Mouse (Mus musculus) midbrain, embryonic 13.5 days (tissue): ENCODE data around the gene Hyal3. TPM values are rescaled to one million over a fixed set of nuclear protein-coding genes. Genes with fewer than 3 reads are reported as not detected.
A peak's percentile ranks its signal among the peaks of the same experiment; 100 is the strongest.

Experiments
- ATAC-seq: fragments of 200-750 bp; cut with Nextera tagmentation; 2 replicates; pipeline ENCODE4 v1.8.0; 2017; ENCODE audit warnings: mild to moderate bottlenecking, moderate TSS enrichment, moderate library complexity
- H3K27ac ChIP-seq: fragments of 300-500 bp; sonication (generic); 2 replicates; pipeline ENCODE4 v1.5.1; 2015; ENCODE audit warnings: inconsistent platforms, mild to moderate bottlenecking, moderate library complexity
- H3K27me3 ChIP-seq: fragments of 300-500 bp; sonication (generic); 2 replicates; pipeline ENCODE4 v1.6.1; 2015; ENCODE audit warnings: mild to moderate bottlenecking, inconsistent platforms
- H3K36me3 ChIP-seq: fragments of 300-500 bp; sonication (generic); 2 replicates; pipeline ENCODE4 v1.6.1; 2015; ENCODE audit warnings: mild to moderate bottlenecking, inconsistent platforms
- H3K4me1 ChIP-seq: fragments of 300-500 bp; sonication (generic); replicated peaks from 2 replicates; pipeline ENCODE4 v1.6.1; 2015; ENCODE audit warnings: inconsistent platforms
- H3K4me2 ChIP-seq: fragments of 300-500 bp; sonication (generic); replicated peaks from 2 replicates; pipeline ENCODE4 v1.6.1; 2015; ENCODE audit warnings: moderate library complexity, mild to moderate bottlenecking, inconsistent platforms
- H3K4me3 ChIP-seq: fragments of 300-500 bp; sonication (generic); replicated peaks from 2 replicates; pipeline ENCODE4 v1.5.1; 2015; ENCODE audit warnings: mild to moderate bottlenecking, inconsistent platforms
- H3K9ac ChIP-seq: fragments of 300-500 bp; sonication (generic); replicated peaks from 2 replicates; pipeline ENCODE4 v1.6.1; 2015; ENCODE audit warnings: mild to moderate bottlenecking, inconsistent platforms
- H3K9me3 ChIP-seq: fragments of 300-500 bp; sonication (generic); 2 replicates; pipeline ENCODE4 v1.6.1; 2016; ENCODE audit warnings: mild to moderate bottlenecking, inconsistent platforms
- WGBS: fragments of 180-500 bp; shearing (Covaris S2); methylation state at CpG from one replicate; pipeline ENCODE4 v1.1.7; 2015; 5-methylcytosine and 5-hydroxymethylcytosine counted together
- polyA plus RNA-seq: library from polyadenylated mRNA; unstranded; fragments of >200 nt; fragmentation: Nextera tagmentation; extraction: Ambion mirVana; gene quantifications from 2 replicates; pipeline ENCODE4 v1.2.1, GENCODE M21; 2015

The Hyal3 gene
- 1.1 and 1.8 TPM in 2 replicates for polyA plus RNA-seq

- Histone ChIP-seq H3K27ac (peak within 1 kb of the TSS; percentile 80), H3K4me1 (peaks cover 50% of the 10 kb centered on the region), H3K9ac (peak within 1 kb of the TSS; percentile 78), H3K9me3 (no peaks in the 10 kb centered on the region), H3K36me3 (peaks cover 17% of the 10 kb centered on the region), H3K27me3 (no peaks in the 10 kb centered on the region), H3K4me2 (peak within 1 kb of the TSS; percentile 97), H3K4me3 (peak within 1 kb of the TSS; percentile 60)
- WGBS: under 1% methylated on average over 32 of the region's 32 CpGs
- ATAC-seq: peak; percentile 82
These were observed at the start of gene Hyal3 for GRCm38 (mm10) chr9:107580501-107581317. TSS of gene Hyal3 (plus strand) at chr9:107580818.

- Histone ChIP-seq H3K27ac (peak within 1 kb of the TSS; percentile 71; the same call in 1 of the 2 replicates), H3K9me3 (no peaks in the 10 kb centered on the region), H3K4me2 (peak within 1 kb of the TSS; percentile 100), H3K4me3 (peak within 1 kb of the TSS; percentile 89), H3K9ac (peak within 1 kb of the TSS; percentile 96), H3K4me1 (peaks cover 37% of the 10 kb centered on the region), H3K36me3 (peaks cover 16% of the 10 kb centered on the region), H3K27me3 (no peaks in the 10 kb centered on the region; the same call in 1 of the 2 replicates)
- peak; percentile 99 for ATAC-seq
- under 1% methylated on average over 48 of the region's 48 CpGs for WGBS
These were observed 46.7 kb upstream of the Hyal3 start, which contains the start of gene Tmem115 for GRCm38 (mm10) chr9:107533791-107534407. TSS of gene Tmem115 (plus strand) at chr9:107533945.

DNA sequence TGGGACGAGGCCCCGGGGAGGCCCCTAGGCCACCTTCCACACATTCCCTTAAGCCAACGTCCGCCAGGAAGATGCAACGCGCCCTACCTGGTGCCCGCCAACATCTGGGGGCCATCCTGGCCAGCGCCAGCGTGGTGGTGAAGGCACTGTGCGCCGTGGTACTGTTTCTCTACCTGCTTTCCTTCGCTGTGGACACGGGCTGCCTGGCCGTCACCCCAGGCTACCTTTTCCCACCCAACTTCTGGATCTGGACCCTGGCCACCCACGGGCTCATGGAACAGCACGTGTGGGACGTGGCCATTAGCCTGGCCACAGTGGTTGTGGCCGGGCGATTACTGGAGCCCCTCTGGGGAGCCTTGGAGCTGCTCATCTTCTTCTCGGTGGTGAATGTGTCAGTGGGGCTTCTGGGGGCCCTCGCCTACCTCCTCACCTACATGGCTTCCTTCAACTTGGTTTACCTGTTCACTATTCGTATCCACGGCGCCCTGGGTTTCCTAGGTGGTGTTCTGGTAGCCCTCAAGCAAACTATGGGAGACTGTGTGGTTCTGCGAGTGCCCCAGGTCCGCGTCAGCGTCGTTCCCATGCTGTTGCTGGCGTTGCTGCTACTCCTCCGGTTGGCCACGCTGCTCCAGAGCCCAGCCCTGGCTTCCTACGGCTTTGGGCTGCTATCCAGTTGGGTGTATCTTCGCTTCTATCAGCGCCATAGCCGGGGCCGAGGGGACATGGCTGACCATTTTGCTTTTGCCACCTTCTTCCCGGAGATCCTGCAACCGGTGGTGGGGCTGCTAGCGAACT lies 46.0 kb upstream of the Hyal3 start:
- H3K9ac ChIP-seq: peak overlapping the region; percentile 96
- peaks cover 23% of the 10 kb centered on the region for H3K36me3 ChIP-seq
- peak overlapping the region; percentile 100 for H3K4me2 ChIP-seq
- H3K9me3 ChIP-seq: no peaks in the 10 kb centered on the region
- under 1% methylated on average over 40 of the region's 40 CpGs for WGBS
- peak overlapping the region; percentile 89 for H3K4me3 ChIP-seq
- peak overlapping the region; percentile 71; the same call in 1 of the 2 replicates for H3K27ac ChIP-seq
- peaks cover 37% of the 10 kb centered on the region for H3K4me1 ChIP-seq
- ATAC-seq: no peak
- no peaks in the 10 kb centered on the region; the same call in 1 of the 2 replicates for H3K27me3 ChIP-seq

- Histone ChIP-seq H3K9me3 (no peaks in the 10 kb centered on the region), H3K4me3 (no peak overlapping the region), H3K36me3 (peaks cover 32% of the 10 kb centered on the region), H3K9ac (no peak overlapping the region), H3K4me1 (peaks cover 60% of the 10 kb centered on the region), H3K4me2 (no peak overlapping the region), H3K27me3 (no peaks in the 10 kb centered on the region), H3K27ac (no peak overlapping the region)
- 95% methylated on average over 7 of the region's 7 CpGs for WGBS
- ATAC-seq: no peak
These were observed 42.4 kb upstream of the Hyal3 start for GRCm38 (mm10) chr9:107538231-107538630.

DNA sequence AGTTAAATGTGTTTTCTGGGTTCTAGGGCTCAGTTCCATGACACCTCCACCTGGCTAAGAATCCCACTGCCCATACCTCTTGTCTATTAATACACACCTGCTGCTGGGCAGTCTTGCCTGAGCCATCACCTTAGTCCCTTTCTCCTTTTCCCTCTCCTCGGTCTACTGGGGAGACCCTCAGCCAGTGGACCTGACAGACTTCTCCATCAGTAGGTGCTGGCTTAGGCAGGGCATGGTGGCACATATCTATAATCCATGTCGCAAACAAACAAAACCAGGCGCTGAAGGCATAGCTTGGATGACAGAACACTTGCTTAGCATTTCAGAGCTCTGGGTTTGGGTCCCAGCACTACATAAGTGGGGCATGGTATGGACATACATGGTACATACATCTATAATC lies 41.9 kb upstream of the Hyal3 start:
- peaks cover 60% of the 10 kb centered on the region for H3K4me1 ChIP-seq
- ATAC-seq: no peak
- WGBS: 96% methylated on average over 3 of the region's 3 CpGs

GRCm38 (mm10) chr9:107539940-107540339 lies 40.7 kb upstream of the Hyal3 start:
- 95% methylated on average over 8 of the region's 8 CpGs for WGBS
- peaks cover 49% of the 10 kb centered on the region for H3K36me3 ChIP-seq
- H3K27ac ChIP-seq: no peak overlapping the region
- H3K4me2 ChIP-seq: no peak overlapping the region
- no peaks in the 10 kb centered on the region for H3K9me3 ChIP-seq
- no peaks in the 10 kb centered on the region for H3K27me3 ChIP-seq
- H3K9ac ChIP-seq: no peak overlapping the region
- no peak for ATAC-seq
- H3K4me3 ChIP-seq: no peak overlapping the region
- H3K4me1 ChIP-seq: peaks cover 54% of the 10 kb centered on the region

More for the DNA sequence above, 41.9 kb upstream of the Hyal3 start:
- Histone ChIP-seq H3K27ac (no peak overlapping the region), H3K9ac (no peak overlapping the region), H3K4me3 (no peak overlapping the region), H3K9me3 (no peaks in the 10 kb centered on the region), H3K4me2 (no peak overlapping the region), H3K36me3 (peaks cover 36% of the 10 kb centered on the region), H3K27me3 (no peaks in the 10 kb centered on the region)

- 81% methylated on average over 4 of the region's 4 CpGs for WGBS
- Histone ChIP-seq H3K4me3 (peak overlapping the region; percentile 55; the same call in 1 of the 2 replicates), H3K27ac (no peak overlapping the region), H3K36me3 (peaks cover 53% of the 10 kb centered on the region), H3K9me3 (no peaks in the 10 kb centered on the region), H3K4me1 (peaks cover 49% of the 10 kb centered on the region), H3K9ac (peak overlapping the region; percentile 77), H3K27me3 (no peaks in the 10 kb centered on the region), H3K4me2 (peak overlapping the region; percentile 87)
- ATAC-seq: no peak
These were observed 40.2 kb upstream of the Hyal3 start for GRCm38 (mm10) chr9:107540420-107540819.

DNA sequence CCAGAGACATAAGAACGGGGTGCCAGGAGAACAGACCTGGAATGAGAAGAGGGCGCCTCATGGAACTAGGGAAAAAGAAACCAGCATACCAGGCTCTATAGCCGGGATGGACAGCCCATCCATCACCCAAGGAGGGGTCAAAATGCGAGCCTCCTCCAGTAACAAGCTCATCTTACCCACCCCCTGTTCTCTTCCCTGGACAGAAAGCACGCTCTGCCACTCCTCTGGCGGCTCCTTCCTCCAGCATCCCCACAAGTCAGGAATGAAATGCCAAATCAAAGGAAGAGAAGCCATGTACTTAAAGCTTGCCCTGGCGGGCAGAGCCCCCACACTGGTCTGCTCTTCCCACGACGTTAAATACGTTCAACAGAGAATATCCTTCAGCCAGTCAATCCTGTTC lies 39.6 kb upstream of the Hyal3 start:
- no peaks in the 10 kb centered on the region for H3K9me3 ChIP-seq
- H3K4me2 ChIP-seq: peak overlapping the region; percentile 87
- H3K4me3 ChIP-seq: peak overlapping the region; percentile 55
- H3K27me3 ChIP-seq: no peaks in the 10 kb centered on the region
- WGBS: 47% methylated on average over 10 of the region's 10 CpGs
- no peak overlapping the region for H3K27ac ChIP-seq
- H3K9ac ChIP-seq: peak overlapping the region; percentile 77
- no peak for ATAC-seq
- peaks cover 46% of the 10 kb centered on the region for H3K4me1 ChIP-seq
- H3K36me3 ChIP-seq: peaks cover 53% of the 10 kb centered on the region

GRCm38 (mm10) chr9:107541474-107542351 lies 38.9 kb upstream of the Hyal3 start, which contains the start of the genes Cyb561d2 and Nprl2:
TSS of gene Cyb561d2 (minus strand) at chr9:107542193.
TSS of gene Nprl2 (plus strand) at chr9:107542226.
- Histone ChIP-seq H3K4me1 (peaks cover 46% of the 10 kb centered on the region), H3K9me3 (no peaks in the 10 kb centered on the region), H3K27me3 (no peaks in the 10 kb centered on the region), H3K4me2 (peak within 1 kb of the TSS; percentile 87), H3K36me3 (peaks cover 53% of the 10 kb centered on the region), H3K4me3 (peak within 1 kb of the TSS; percentile 55), H3K9ac (peak within 1 kb of the TSS; percentile 77), H3K27ac (peak within 1 kb of the TSS; percentile 60)
- WGBS: under 1% methylated on average over 46 of the region's 46 CpGs
- peak; percentile 86 for ATAC-seq

- H3K9me3 ChIP-seq: no peaks in the 10 kb centered on the region
- H3K36me3 ChIP-seq: peaks cover 53% of the 10 kb centered on the region
- peak overlapping the region; percentile 55 for H3K4me3 ChIP-seq
- H3K4me1 ChIP-seq: peaks cover 46% of the 10 kb centered on the region
- H3K27me3 ChIP-seq: no peaks in the 10 kb centered on the region
- WGBS: under 1% methylated on average over 11 of the region's 11 CpGs
- H3K4me2 ChIP-seq: peak overlapping the region; percentile 87
- peak overlapping the region; percentile 60 for H3K27ac ChIP-seq
- peak overlapping the region; percentile 77 for H3K9ac ChIP-seq
- peak; percentile 13 for ATAC-seq
These were observed 38.3 kb upstream of the Hyal3 start for GRCm38 (mm10) chr9:107542352-107542686.

DNA sequence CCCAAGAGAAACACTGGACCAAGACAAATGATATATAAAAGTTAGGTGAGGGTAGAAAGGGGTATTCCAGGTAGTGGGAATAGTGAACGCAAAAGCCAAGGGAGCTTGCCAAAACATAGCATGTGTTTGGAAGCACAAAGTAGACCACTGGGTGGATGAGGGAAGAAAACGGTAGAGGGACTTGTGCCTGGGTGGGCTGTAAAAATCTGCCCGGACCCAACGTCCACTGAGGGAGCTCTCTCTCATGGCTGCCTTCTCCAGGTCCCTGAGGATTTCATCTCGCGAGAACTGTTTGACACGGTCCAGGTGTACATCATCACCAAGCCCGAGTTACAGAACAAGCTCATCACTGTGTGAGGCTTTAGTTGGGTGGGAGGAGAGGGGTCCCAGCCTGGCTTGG lies 37.9 kb upstream of the Hyal3 start:
- peak overlapping the region; percentile 77 for H3K9ac ChIP-seq
- no peaks in the 10 kb centered on the region for H3K9me3 ChIP-seq
- 41% methylated on average over 8 of the region's 8 CpGs for WGBS
- peaks cover 46% of the 10 kb centered on the region for H3K4me1 ChIP-seq
- H3K36me3 ChIP-seq: peaks cover 49% of the 10 kb centered on the region
- no peak for ATAC-seq
- H3K27ac ChIP-seq: no peak overlapping the region
- peak overlapping the region; percentile 55 for H3K4me3 ChIP-seq
- H3K27me3 ChIP-seq: peaks cover 4% of the 10 kb centered on the region; the same call in 1 of the 2 replicates
- H3K4me2 ChIP-seq: peak overlapping the region; percentile 87
